Mouse (Mus musculus) urinary bladder, postnatal 14 days (tissue): Measurements from ENCODE around the gene Pfn4.
"Not testable (repeated sequence)": the region's sequence is repeated elsewhere in the genome, so short reads cannot be mapped to it uniquely, and the experiment has no call there.

ENCODE experiments used
- DNase-seq: peaks from one replicate; pipeline ENCODE4 v3.0.0; 2021; ENCODE audit warnings: low spot score

Pfn4 gene

GRCm38 (mm10) chr12:4768492-4769332 lies at the start of gene Pfn4, which contains the start of gene Fam228b:
Gene Pfn4 (plus strand): TSS chr12:4769022.
Gene Fam228b (minus strand): TSS chr12:4769267.
- DNase-seq = peak; percentile 97

DNA sequence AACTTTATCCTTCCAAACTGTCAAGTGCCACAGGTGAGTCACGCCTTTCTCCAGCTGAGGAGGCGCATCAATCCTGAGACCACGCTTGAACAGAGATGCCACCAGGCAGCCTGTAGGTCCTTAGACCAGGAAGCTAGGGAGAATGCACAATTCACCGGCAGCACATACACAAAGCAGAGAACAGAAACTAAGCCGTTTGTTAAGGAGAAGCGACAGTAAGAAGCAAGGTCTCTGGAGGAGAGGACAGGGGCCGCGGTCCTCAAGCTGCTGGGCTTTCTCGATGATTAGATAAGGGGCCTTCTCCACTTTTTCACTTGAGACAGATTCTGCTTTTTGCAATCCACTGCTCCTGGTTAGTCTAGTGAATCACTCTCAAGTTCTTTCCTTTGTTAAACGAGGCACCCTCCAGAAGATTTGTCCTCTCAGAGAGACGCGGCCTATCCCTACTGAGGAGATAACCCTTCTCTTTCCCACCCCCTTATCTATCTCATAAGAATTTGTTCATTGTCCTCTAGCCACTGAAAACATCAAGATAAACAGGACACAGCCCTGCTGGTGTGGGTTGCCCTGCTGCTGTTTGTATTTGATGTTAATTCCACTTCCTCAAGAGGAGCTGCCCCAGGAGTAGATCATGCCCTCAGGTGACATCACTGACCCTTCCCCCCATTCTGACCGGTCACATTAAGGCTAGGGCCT lies 49.6 kb upstream of the Pfn4 start:
- DNase-seq = no peak

GRCm38 (mm10) chr12:4719762-4720754 lies 48.8 kb upstream of the Pfn4 start:
- no peak for DNase-seq

GRCm38 (mm10) chr12:4729165-4729564 lies 39.7 kb upstream of the Pfn4 start:
- DNase-seq = no peak

- DNase-seq = no peak
These were observed 37.2 kb upstream of the Pfn4 start for GRCm38 (mm10) chr12:4731629-4732028.

- DNase-seq = no peak
These were observed 36.5 kb upstream of the Pfn4 start for GRCm38 (mm10) chr12:4732332-4732731.

DNA sequence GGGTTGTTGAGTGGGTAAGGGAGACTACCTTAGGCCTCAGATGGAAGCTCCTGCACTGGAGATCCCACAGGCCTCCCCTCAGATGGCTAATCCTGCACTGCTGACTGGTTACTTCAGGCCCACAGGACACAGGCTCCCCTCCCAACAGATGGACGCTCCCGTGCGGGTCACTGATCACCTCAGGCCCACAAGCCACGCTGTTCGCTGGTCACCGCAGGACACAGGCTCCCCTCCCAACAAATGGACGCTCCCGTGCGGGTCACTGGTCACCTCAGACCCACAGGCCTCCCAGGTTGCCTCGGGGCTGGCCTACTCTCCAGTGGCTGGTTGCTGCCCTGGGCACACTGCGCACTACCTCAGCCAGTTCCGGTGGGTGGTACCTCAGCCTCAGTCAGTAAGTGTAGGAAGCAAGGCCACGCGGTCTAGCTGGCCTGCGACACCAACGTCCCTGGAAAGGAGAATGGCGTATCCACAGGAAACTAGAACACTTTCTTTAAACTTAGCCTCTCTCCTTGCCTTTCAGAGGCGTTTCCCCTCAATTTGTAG lies 30.7 kb upstream of the Pfn4 start, which contains the start of gene Fam228a:
Fam228a (minus strand) TSS at position 400 of the 546 bp plus-strand sequence.
- no peak for DNase-seq

DNA sequence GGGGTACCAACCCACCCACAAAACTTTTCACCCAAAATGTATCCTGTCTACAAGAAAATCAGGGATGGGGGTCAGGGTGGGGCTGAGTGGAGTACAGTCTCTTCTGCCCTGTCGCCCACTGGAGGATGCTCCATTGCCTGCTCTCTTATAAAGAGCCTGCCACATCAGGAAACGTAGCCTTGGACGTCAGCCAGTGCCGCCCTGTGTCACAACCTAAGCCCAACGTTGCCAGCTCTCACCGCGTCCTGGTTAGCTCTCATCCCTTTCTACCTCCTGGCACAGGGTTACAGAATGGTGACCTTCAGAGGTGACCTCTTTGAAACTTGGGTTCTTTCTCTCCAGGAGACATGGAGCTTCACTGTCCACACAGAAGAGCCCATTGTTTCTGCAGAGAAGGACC lies 28.0 kb upstream of the Pfn4 start:
- no peak for DNase-seq

DNA sequence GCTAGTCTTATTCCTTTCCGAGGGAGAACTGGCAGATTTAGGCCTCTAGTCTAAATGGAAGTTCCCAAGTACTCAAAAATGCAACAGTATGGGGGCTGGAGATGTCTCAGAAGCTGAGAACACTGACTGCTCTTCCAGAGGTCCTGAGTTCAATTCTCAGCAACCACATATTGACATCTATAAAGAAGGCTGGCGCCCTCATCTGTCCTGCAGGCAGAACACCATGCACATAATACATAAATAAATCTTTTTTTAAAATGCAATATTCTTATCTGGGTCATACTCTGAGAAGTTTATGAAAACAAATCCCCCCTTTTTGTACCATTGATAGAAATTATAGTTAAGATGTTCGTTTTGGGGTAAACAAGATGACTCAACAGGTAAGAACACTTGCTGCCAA lies 26.6 kb upstream of the Pfn4 start:
- no peak for DNase-seq

DNA sequence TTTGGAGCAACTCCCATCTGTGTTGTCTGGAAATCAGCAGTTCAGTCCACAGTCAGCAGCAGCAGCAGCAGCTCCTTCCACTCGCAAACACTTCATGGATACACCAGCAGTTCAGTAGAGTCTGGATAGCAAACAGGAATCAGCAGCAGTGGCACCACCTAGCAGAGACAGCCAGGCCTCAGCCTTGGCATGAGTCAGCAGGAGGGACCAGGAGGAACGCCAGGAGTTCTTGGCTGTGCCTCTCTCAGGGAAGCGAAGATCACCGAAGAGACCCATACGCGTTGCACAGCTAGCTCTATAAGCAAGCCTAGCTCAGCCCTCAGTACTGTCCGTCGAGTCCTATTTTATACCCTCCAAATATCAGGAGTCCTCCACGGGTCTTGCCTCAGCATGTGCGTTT lies 24.3 kb upstream of the Pfn4 start:
- no peak for DNase-seq

DNA sequence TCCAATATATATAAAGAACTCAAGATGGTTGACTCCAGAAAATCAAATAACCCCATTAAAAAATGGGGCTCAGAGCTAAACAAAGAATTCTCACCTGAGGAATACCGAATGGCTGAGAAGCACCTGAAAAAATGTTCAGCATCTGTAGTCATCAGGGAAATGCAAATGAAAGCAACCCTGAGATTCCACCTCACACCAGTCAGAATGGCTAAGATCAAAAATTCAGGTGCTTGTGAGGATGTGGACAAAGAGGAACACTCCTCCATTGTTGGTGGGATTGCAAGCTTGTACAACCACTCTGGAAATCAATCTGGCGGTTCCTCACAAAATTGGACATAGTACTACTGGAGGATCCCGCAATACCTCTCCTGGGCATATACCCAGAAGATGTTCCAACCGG lies 14.4 kb upstream of the Pfn4 start:
- not testable (repeated sequence) for DNase-seq

GRCm38 (mm10) chr12:4757060-4757459 lies 11.8 kb upstream of the Pfn4 start:
- DNase-seq = no peak

GRCm38 (mm10) chr12:4769333-4769723 lies 506 bp downstream of the Pfn4 start:
- DNase-seq = no peak

DNA sequence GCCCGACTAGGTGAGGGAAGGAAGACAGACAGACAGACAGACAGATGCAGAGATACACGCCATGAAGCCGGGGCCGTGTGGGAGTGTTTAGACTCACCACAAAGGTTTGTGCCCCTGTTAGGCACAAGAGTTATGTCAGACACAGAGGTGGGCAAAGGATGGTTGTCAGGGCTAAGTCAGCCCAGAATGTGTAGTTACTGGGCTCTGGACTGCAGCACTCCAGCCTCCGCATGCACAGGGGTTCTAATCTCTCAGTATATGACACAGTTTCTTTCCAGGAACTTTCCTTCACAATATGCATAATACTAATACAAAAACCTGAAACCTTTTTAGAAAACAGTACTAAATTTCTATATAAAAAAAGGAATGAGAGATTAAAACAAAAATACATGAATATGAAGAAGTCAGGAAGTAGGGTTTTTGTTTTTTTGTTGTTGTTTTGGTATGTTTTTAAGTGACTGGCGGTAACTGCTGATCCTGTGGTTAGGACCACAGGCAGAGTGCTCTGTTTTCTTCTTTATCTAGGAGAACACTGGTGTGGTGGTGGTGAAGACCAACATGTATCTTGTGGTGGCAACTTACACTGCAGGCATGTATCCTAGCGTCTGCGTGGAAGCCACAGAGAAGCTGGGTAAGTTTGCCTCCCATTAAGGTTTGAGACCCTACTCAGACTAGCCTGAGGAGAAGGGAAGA lies 6.2 kb downstream of the Pfn4 start:
- DNase-seq = no peak

DNA sequence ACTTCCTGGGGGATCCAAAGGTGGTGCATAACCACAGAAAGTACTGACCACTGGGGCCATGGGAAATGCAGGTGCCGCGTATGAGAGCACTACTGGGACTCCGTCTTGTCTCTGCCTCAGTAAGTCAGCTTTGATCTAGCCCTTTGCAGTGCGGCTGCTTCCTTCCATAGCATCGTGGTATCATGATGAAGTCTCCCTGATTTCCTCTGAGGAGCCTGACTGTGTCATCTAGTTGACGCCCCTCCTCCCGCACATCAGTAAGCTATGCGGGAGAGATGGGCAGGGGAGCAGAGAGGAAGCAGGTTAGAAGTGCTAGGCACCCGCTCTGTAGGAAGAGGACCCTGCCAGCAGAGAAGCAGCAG lies 6.7 kb downstream of the Pfn4 start:
- no peak for DNase-seq

- DNase-seq = no peak
These were observed 8.9 kb downstream of the Pfn4 start for GRCm38 (mm10) chr12:4777734-4778133.

DNA sequence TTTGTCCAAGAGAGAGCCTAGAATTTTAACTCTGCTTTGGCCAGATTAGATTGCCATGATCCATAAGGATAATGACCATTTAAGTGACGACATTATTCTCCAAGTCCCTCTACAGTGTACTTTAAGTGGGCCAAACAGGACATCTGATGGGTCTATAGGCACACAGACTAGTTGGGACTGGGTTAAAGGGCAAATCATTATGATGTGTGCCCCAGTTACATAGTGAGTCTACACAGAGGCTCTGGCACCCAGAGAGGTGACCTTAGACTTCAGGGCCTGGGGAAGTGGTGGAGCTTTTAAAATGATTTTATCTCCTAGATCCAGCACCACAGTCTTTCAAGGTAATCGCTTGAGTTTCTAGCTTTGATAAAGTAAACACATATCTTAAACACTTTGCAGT lies 11.4 kb downstream of the Pfn4 start:
- DNase-seq = no peak

DNA sequence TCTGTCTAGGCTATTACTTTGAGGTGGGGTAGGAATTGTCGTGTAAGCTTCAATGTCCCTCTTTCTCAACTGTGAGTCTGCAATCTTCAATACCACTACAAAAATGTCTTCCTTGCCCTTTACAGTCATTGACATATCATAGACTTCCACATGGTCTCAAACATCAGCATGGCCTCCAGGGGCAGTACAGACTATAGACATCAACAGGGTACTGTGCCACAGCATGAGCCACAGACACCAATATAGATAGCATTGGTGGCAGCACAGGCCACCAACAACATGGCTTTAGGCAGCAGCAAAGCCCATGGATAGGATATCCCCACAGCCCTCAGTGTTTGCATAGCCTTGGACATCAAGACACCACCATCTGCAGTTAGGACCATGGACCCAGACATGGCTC lies 12.4 kb downstream of the Pfn4 start:
- no peak for DNase-seq

GRCm38 (mm10) chr12:4781725-4782404 lies 13.0 kb downstream of the Pfn4 start:
- not testable (repeated sequence) for DNase-seq

DNA sequence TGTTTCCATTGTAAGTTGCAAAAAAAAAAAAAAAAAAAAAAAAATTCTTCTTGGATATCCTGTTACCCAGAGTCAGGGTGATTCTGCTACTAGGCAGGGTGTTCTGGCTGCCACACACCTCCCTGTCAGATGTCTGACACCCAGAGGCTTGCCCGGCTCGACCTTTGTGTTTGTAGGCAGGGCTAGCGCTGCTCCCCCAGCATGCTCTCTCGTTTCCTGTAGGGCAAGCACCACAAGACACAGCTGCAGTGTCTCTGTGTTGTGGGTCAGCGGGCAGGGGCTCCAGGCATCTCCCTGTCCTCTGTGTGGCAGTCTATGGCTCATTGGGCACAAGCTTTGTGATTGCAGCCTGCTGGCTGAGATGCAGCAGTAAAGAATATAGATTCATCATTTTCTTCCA lies 14.8 kb downstream of the Pfn4 start:
- no peak for DNase-seq

DNA sequence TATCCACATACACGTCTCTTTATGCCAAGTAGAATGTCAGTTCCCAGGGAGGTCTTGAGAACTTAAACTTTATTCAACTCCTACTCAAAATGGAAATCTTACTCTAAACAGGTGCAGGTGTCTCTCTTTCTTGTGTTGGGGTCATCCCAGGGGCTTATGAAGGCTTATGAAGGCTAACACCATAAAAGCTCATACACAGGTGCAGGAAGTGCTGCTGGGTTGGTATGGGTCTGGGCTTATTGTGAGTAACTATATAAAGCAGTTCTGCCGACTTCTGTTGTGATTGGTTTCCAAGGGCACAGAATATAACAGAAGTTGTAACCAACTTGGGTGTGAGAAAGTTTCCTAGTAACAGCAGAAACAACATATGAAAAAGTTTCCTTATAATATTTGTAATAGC lies 15.6 kb downstream of the Pfn4 start:
- no peak for DNase-seq
